Mouse (Mus musculus): ENCODE measurements around the gene Rtl1. TPM values are rescaled to one million over a fixed set of nuclear protein-coding genes. Genes with fewer than 3 reads are reported as not detected.

Gene Rtl1
- polyA plus RNA-seq, 1 experiment from 2014 or later = 1.2 TPM

DNA sequence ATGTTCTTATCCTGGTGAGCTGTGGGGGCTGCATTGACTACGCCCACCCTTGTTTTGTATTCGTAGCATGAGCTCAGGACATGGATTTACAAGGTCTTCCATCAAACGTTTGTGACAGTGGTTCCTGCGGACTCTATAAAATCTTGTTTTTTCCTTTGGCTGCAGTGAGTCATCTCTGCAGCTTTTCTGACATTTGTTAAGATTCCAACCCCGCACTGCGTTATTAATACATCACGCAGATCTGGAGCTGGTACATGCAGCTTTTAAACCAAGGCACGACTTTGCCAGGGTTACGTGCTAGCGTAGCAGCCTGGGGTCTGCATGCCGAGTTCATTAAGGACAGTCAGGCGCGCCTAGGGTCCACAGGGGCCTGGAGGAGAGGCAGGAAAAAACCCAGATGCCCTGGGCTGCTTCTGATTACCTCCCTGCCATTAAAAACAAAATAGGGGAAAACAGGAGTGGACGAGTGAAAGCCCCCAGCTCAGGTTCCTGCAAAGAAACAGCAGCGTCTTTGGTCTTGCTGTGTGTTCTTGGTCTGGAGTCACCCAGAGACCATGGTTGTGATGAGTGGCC, 44.2 kb downstream of the Rtl1 start:
- ATAC-seq (ENCODE audit: low FRiP score, low TSS enrichment) = no peak
- Histone ChIP-seq H3K36me3 (ENCODE audit: control insufficient read depth, insufficient read depth, low read length) (peaks cover 78% of the 10 kb centered on the region), H3K4me3 (replicated peaks; ENCODE audit: low read depth, low read length) (no peak overlapping the region), H3K9ac (replicated peaks; ENCODE audit: low read length) (no peak overlapping the region), H3K27ac (replicated peaks; ENCODE audit: low read depth, low read length) (no peak overlapping the region), H3K4me1 (ENCODE audit: control insufficient read depth, insufficient read depth, low read length) (peaks cover 18% of the 10 kb centered on the region; the same call in 1 of the 2 replicates), H3K4me2 (ENCODE audit: low read length) (no peak overlapping the region), H3K27me3 (ENCODE audit: control insufficient read depth, insufficient read depth, low read length) (no peaks in the 10 kb centered on the region; the same call in 1 of the 2 replicates), H3K9me3 (ENCODE audit: control insufficient read depth, low read length) (no peaks in the 10 kb centered on the region)
- DNase-seq = no peak
- WGBS = 53% methylated on average over 15 of the region's 15 CpGs

DNA sequence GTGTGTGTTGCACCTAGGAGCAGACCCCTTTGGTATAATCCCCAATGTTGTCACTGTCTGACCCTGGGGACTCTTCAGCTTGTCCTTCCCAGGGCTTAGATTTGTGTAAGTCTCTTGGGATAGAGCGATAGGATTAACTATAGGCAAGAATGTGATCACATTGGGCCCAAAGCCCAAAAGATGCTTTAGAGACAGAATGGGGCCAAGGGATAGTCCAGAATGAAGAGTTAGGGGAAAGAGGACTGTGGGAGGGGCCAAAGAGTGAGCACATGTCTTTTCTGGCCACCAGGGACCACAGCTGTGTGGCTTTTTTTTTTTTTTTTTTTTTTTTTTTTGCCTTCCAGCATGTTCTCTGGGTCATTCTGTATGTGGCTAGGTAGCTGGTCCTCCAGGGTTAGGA, 46.6 kb downstream of the Rtl1 start:
- Histone ChIP-seq H3K36me3 (ENCODE audit: control insufficient read depth, insufficient read depth, low read length) (peaks cover 90% of the 10 kb centered on the region), H3K9ac (replicated peaks; ENCODE audit: low read length) (no peak overlapping the region), H3K4me2 (ENCODE audit: low read length) (no peak overlapping the region), H3K9me3 (ENCODE audit: control insufficient read depth, low read length) (no peaks in the 10 kb centered on the region), H3K27me3 (ENCODE audit: control insufficient read depth, insufficient read depth, low read length) (no peaks in the 10 kb centered on the region; the same call in 1 of the 2 replicates), H3K27ac (replicated peaks; ENCODE audit: low read depth, low read length) (no peak overlapping the region), H3K4me3 (replicated peaks; ENCODE audit: low read depth, low read length) (no peak overlapping the region), H3K4me1 (ENCODE audit: control insufficient read depth, insufficient read depth, low read length) (0 out of 2 replicates have a peak, but pooled peaks cover 5% of the 10 kb centered on the region)
- ATAC-seq (ENCODE audit: low FRiP score, low TSS enrichment) (no peak), DNase-seq (no peak)
- WGBS = 29% methylated on average over 1 of the region's 1 CpGs

DNA sequence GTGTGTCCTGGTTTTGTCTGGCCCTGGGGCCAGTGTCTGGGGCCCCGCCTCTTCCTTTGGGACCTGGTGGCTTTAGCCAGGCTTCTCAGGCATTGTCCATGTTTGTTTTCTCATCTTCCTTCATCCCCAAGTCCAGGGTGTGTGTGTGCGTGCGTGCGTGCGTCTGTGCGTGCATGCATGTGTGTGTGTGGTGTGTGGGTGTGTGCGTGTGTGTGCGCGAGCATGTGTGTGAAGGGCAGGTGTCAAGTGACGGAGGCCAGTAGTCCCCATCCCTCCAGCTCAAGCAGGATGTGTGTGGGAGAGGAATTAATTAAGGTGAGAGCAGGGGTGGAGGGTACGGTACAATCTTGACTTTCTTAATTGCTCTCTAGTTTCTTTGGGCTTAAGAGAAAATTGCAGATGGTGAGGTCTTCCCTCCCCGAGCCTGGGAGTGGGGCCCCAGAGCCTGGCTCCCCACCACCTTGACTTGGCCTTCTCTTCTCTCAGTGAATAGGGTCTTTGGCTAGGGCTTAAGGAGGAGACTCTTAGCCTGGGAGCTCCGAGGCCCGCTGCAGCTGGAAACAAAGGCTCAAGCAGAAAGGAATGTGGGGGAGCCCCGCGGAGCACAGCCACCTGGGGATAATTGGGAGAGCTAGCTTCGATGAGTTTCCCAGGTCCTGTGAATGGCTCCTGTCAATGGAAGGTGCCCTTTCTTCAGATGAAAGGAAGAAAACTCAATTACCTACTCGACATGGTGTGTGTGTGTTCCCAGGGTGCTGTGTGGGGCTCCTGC, 47.2 kb downstream of the Rtl1 start:
- WGBS = 31% methylated on average over 18 of the region's 18 CpGs
- no peaks in the 10 kb centered on the region; the same call in 1 of the 2 replicates for H3K27me3 ChIP-seq (ENCODE audit: control insufficient read depth, insufficient read depth, low read length)
- no peak overlapping the region for H3K9ac ChIP-seq (replicated peaks; ENCODE audit: low read length)
- ATAC-seq (ENCODE audit: low FRiP score, low TSS enrichment) (no peak; the same call in 1 of the 2 replicates), DNase-seq (no peak)
- no peak overlapping the region for H3K4me3 ChIP-seq (replicated peaks; ENCODE audit: low read depth, low read length)
- no peak overlapping the region for H3K27ac ChIP-seq (replicated peaks; ENCODE audit: low read depth, low read length)
- H3K4me2 ChIP-seq (ENCODE audit: low read length) = no peak overlapping the region
- H3K4me1 ChIP-seq (ENCODE audit: control insufficient read depth, insufficient read depth, low read length) = 0 out of 2 replicates have a peak, but pooled peaks cover 5% of the 10 kb centered on the region
- peaks cover 89% of the 10 kb centered on the region for H3K36me3 ChIP-seq (ENCODE audit: control insufficient read depth, insufficient read depth, low read length)
- no peaks in the 10 kb centered on the region for H3K9me3 ChIP-seq (ENCODE audit: control insufficient read depth, low read length)

DNA sequence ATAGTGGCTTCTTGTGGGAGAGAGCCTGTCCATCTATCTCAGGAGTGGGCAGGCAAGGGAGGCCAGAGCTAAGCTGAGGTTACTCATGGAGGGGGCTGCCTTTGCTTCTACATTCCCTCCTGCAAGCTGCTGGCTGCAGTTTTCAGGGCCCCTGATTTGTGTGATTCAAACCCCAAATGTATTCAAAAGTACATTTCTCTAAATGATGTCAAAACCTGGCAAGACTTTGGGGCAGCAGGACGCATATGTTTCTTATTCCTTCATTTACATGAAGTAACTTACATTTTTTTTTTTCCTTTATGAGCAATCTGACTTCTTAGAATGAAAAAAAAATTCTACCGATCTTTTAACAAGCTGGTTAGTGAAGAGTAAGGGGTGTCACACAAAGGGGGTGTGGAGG, 48.4 kb downstream of the Rtl1 start:
- no peak overlapping the region for H3K27ac ChIP-seq (replicated peaks; ENCODE audit: low read depth, low read length)
- H3K4me3 ChIP-seq (replicated peaks; ENCODE audit: low read depth, low read length) = no peak overlapping the region
- 72% methylated on average over 2 of the region's 2 CpGs for WGBS
- no peak overlapping the region for H3K4me2 ChIP-seq (ENCODE audit: low read length)
- ATAC-seq (ENCODE audit: low FRiP score, low TSS enrichment) = no peak
- no peaks in the 10 kb centered on the region; the same call in 1 of the 2 replicates for H3K27me3 ChIP-seq (ENCODE audit: control insufficient read depth, insufficient read depth, low read length)
- H3K9me3 ChIP-seq (ENCODE audit: control insufficient read depth, low read length) = no peaks in the 10 kb centered on the region
- 0 out of 2 replicates have a peak, but pooled peaks cover 5% of the 10 kb centered on the region for H3K4me1 ChIP-seq (ENCODE audit: control insufficient read depth, insufficient read depth, low read length)
- no peak overlapping the region for H3K9ac ChIP-seq (replicated peaks; ENCODE audit: low read length)
- no peak for DNase-seq
- peaks cover 90% of the 10 kb centered on the region for H3K36me3 ChIP-seq (ENCODE audit: control insufficient read depth, insufficient read depth, low read length)

DNA sequence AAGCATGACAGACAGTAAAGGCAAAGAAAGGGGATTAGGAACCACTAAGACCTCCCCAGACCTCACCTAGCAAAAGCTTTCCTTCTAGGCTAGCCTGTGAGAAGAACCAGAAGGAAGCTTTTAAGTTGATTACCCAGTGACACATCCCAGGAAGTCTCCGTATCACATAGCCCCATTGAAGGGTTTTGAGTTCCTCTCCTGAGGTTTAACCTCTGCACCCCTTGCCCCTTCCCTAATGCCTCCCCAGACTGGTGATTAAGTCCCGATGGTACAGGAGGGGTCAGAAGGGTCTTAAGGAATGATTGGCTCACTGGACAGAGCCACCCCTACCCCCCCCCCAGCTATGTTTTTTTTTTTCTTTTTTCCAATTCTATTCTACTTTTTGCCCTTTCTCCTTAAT, 53.0 kb downstream of the Rtl1 start:
- ATAC-seq (ENCODE audit: low FRiP score, low TSS enrichment) = no peak
- Histone ChIP-seq H3K27ac (replicated peaks; ENCODE audit: low read depth, low read length) (no peak overlapping the region), H3K4me1 (ENCODE audit: control insufficient read depth, insufficient read depth, low read length) (0 out of 2 replicates have a peak, but pooled peaks cover 3% of the 10 kb centered on the region), H3K36me3 (ENCODE audit: control insufficient read depth, insufficient read depth, low read length) (peaks cover 56% of the 10 kb centered on the region), H3K4me2 (ENCODE audit: low read length) (no peak overlapping the region), H3K9ac (replicated peaks; ENCODE audit: low read length) (no peak overlapping the region), H3K27me3 (ENCODE audit: control insufficient read depth, insufficient read depth, low read length) (no peaks in the 10 kb centered on the region), H3K9me3 (ENCODE audit: control insufficient read depth, low read length) (peaks cover 8% of the 10 kb centered on the region), H3K4me3 (replicated peaks; ENCODE audit: low read depth, low read length) (no peak overlapping the region)
- WGBS = 31% methylated on average over 2 of the region's 2 CpGs
- no peak for DNase-seq

DNA sequence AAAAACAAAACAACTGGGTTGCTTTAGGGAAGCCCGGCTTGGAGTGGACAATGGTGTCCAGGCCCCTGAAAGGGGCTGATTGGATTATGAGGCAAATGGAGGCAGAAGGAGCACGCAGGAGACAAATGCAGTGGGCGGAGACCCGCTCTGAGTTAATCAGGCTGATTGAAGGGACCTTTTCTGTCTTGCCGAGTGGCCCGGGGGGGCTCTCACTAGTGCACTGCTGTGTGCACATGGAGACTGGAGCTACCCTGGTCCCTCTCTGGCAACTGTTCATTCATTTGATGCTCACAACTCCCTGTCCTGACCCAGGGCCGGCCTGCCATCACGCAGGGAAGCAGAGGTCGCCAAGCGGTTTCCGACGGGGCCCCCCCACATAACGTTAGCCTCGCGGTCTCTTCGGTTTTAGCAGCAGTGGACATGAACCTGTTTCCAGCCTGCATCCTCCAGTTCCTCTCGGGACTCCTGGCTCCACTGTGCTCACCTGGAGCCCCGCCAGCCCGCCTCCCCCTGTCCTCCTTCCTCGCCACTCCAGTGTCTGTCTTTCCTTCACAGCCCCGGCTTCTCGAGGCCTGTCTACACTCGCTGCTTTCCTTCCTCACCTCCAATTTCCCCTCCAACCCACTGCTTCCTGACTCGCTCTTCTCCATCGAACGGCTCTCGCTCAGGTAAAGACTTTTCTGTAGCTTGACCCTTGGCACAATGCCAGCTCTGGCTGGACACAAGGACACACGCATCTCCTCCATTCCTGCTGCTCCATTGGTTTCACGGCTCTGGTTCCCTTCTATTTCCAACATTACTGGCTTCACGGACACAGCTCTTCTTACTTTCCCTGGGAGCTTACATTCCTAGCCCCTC, 54.0 kb downstream of the Rtl1 start:
- Histone ChIP-seq H3K9ac (replicated peaks; ENCODE audit: low read length) (no peak overlapping the region), H3K4me2 (ENCODE audit: low read length) (0 out of 2 replicates have a peak overlapping the region, but pooled peaks have one; percentile 15), H3K36me3 (ENCODE audit: control insufficient read depth, insufficient read depth, low read length) (peaks cover 49% of the 10 kb centered on the region), H3K9me3 (ENCODE audit: control insufficient read depth, low read length) (peaks cover 12% of the 10 kb centered on the region), H3K27me3 (ENCODE audit: control insufficient read depth, insufficient read depth, low read length) (no peaks in the 10 kb centered on the region), H3K4me1 (ENCODE audit: control insufficient read depth, insufficient read depth, low read length) (0 out of 2 replicates have a peak, but pooled peaks cover 3% of the 10 kb centered on the region), H3K27ac (replicated peaks; ENCODE audit: low read depth, low read length) (no peak overlapping the region), H3K4me3 (replicated peaks; ENCODE audit: low read depth, low read length) (no peak overlapping the region)
- WGBS = 32% methylated on average over 30 of the region's 30 CpGs
- DNase-seq (peak; percentile 66), ATAC-seq (ENCODE audit: low FRiP score, low TSS enrichment) (no peak)

DNA sequence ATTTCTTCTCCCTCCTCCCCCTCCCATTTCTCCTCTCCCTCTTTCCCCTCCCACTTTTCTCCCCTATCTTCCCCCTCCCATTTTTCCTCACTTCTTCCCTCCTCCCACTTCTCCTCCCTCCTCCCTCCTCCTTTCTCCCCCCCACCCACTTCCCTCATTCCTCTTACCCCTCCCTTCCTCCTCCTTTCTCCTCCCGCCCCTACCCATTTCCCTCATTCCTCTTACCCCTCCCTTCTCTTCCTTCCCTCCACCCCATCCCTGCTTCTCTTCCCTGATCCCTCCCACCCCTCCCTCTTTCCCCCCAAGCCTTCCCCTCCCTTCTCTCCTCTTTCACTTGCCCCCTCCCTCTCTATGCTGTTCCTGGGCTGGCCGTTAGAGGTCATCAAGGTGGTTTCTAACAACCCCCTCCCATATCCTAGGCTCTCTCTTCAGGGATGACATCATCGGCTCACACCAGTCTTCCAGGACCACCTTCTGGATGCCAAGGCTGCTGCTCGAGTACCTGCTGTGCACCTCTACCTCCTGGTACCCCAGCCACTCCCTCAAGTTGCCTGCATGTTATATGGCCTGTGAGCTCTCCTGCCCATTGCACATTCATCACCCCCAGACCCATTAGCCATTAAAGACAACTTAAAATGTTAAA, 56.7 kb downstream of the Rtl1 start:
- no peak overlapping the region for H3K9ac ChIP-seq (replicated peaks; ENCODE audit: low read length)

DNA sequence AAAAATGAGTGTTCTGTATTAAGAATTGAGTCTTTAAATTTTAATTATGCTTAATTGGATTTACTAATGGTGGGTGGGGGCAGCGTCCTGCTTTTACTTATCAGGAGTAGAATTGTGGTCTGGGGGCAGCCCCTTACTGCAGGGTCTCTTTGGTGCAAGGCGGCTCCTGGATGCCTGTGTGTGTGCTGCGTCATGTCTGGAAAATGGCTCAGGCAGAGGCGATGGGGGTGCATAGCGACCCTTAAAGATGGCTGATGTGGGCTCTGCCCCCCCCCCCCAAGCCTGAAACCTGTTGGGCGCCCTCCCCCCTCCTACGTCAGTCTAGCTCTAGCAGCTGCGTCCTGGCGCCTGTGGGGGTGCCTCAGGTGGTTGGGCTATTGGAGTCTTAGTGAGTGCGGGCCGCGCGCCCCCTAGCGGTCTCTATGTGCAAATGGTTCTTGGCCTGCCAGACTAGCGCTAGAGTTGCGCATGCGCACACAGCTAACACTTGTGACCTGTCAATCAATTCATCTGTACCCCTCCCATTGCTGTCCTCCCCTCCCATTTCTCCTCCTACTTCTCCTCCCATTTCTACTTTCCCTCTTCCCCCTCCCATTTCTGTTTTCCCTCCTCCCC, 57.4 kb downstream of the Rtl1 start:
- peak overlapping the region; percentile 76 for H3K9ac ChIP-seq (replicated peaks; ENCODE audit: low read length)
- WGBS = 47% methylated on average over 16 of the region's 17 CpGs
- H3K9me3 ChIP-seq (ENCODE audit: control insufficient read depth, low read length) = peaks cover 20% of the 10 kb centered on the region
- peaks cover 20% of the 10 kb centered on the region for H3K36me3 ChIP-seq (ENCODE audit: control insufficient read depth, insufficient read depth, low read length)
- peak; percentile 55 for ATAC-seq (ENCODE audit: low FRiP score, low TSS enrichment)
- peak overlapping the region; percentile 55 for H3K4me2 ChIP-seq (ENCODE audit: low read length)
- no peaks in the 10 kb centered on the region for H3K27me3 ChIP-seq (ENCODE audit: control insufficient read depth, insufficient read depth, low read length)
- DNase-seq = peak; percentile 89
- 0 out of 2 replicates have a peak, but pooled peaks cover 3% of the 10 kb centered on the region for H3K4me1 ChIP-seq (ENCODE audit: control insufficient read depth, insufficient read depth, low read length)
- H3K27ac ChIP-seq (replicated peaks; ENCODE audit: low read depth, low read length) = peak overlapping the region; percentile 73; the same call in 1 of the 2 replicates
- H3K4me3 ChIP-seq (replicated peaks; ENCODE audit: low read depth, low read length) = peak overlapping the region; percentile 48

More for the DNA sequence above, 56.7 kb downstream of the Rtl1 start:
- H3K27me3 ChIP-seq (ENCODE audit: control insufficient read depth, insufficient read depth, low read length) = no peaks in the 10 kb centered on the region
- peaks cover 20% of the 10 kb centered on the region for H3K9me3 ChIP-seq (ENCODE audit: control insufficient read depth, low read length)
- ATAC-seq (ENCODE audit: low FRiP score, low TSS enrichment) (no peak), DNase-seq (no peak)
- peaks cover 26% of the 10 kb centered on the region for H3K36me3 ChIP-seq (ENCODE audit: control insufficient read depth, insufficient read depth, low read length)
- H3K4me2 ChIP-seq (ENCODE audit: low read length) = no peak overlapping the region
- H3K27ac ChIP-seq (replicated peaks; ENCODE audit: low read depth, low read length) = no peak overlapping the region
- 0 out of 2 replicates have a peak, but pooled peaks cover 3% of the 10 kb centered on the region for H3K4me1 ChIP-seq (ENCODE audit: control insufficient read depth, insufficient read depth, low read length)
- H3K4me3 ChIP-seq (replicated peaks; ENCODE audit: low read depth, low read length) = no peak overlapping the region
- 83% methylated on average over 4 of the region's 4 CpGs for WGBS
